Comparison of ENCODE assay signal across 17 mouse cellular contexts in genomic region chr2:120102450-120102849, GRCm38 (mm10). TPM values are rescaled to one million over a fixed set of nuclear protein-coding genes. Genes with fewer than 3 reads are reported as not detected.
DNase-seq lines count a peak whose midpoint lies in the region; ATAC-seq lines count a peak whose summit lies in the region.
"Had no signal": no experiment of that assay in that cellular context is flagged by ENCODE, and none has a peak within 500 bp of the region (broad histone marks: within the 10 kb centered on the region; RNA-seq: fewer than 3 reads in every experiment).

No protein-coding gene starts in this region.

- no peak for ATAC-seq in heart, embryonic 13.5 days (ENCODE audit: extremely low read depth, insufficient number of reproducible peaks, low FRiP score, low TSS enrichment)
- peak; percentile 24; the same call in 1 of the 2 replicates for ATAC-seq in limb, embryonic 13.5 days (ENCODE audit: low FRiP score, low read depth)
- no peak for ATAC-seq in intestine, embryonic 15.5 days
- peak; percentile 21; the same call in 1 of the 2 replicates for ATAC-seq in stomach, embryonic 16.5 days (ENCODE audit: insufficient read depth, low FRiP score)
- ATAC-seq: forebrain, embryonic 16.5 days had no signal

- no peak for DNase-seq in heart, adult 8-10 months (ENCODE audit: low spot score)
- DNase-seq in limb, embryonic 10.5 days (ENCODE audit: low spot score) = no peak
- no peak for DNase-seq in urinary bladder, adult 18-20 months (ENCODE audit: low spot score in 2 of 2)
- DNase-seq: B cell, adult 2 months; cerebellum, adult 8-10 months; right cerebral cortex, postnatal 14 days; thymus, postnatal 4 days had no signal

- no peaks in the 10 kb centered on the region for H3K9me3 ChIP-seq in heart, embryonic 13.5 days
- H3K9me3 ChIP-seq in limb, embryonic 13.5 days = no peaks in the 10 kb centered on the region
- no peaks in the 10 kb centered on the region for H3K9me3 ChIP-seq in limb, embryonic 10.5 days (replicated peaks)
- H3K9me3 ChIP-seq in intestine, embryonic 15.5 days = no peaks in the 10 kb centered on the region
- H3K9me3 ChIP-seq in stomach, embryonic 16.5 days (replicated peaks; ENCODE audit: control insufficient read depth, low read length) = no peaks in the 10 kb centered on the region
- H3K9me3 ChIP-seq: embryonic facial prominence, embryonic 12.5 days; hindbrain, embryonic 15.5 days; midbrain, embryonic 12.5 days; neural tube, embryonic 13.5 days had no signal

- H3K27me3 ChIP-seq in heart, embryonic 13.5 days (replicated peaks) = no peaks in the 10 kb centered on the region
- no peaks in the 10 kb centered on the region for H3K27me3 ChIP-seq in limb, embryonic 13.5 days
- no peaks in the 10 kb centered on the region for H3K27me3 ChIP-seq in limb, embryonic 10.5 days (ENCODE audit: low read depth, poor library complexity, severe bottlenecking)
- no peaks in the 10 kb centered on the region for H3K27me3 ChIP-seq in intestine, embryonic 15.5 days (replicated peaks)
- H3K27me3 ChIP-seq in stomach, embryonic 16.5 days (ENCODE audit: control insufficient read depth, insufficient read depth, low read length) = no peaks in the 10 kb centered on the region
- H3K27me3 ChIP-seq: embryonic facial prominence, embryonic 12.5 days; hindbrain, embryonic 15.5 days; midbrain, embryonic 12.5 days; neural tube, embryonic 13.5 days had no signal

- WGBS in heart, embryonic 13.5 days = 29% methylated on average over 2 of the region's 2 CpGs
- 32% methylated on average over 2 of the region's 2 CpGs for WGBS in limb, embryonic 13.5 days
- 69% methylated on average over 2 of the region's 2 CpGs for WGBS in limb, embryonic 10.5 days
- 30% methylated on average over 2 of the region's 2 CpGs for WGBS in intestine, embryonic 15.5 days
- 42% methylated on average over 2 of the region's 2 CpGs for whole genome bisulfite sequencing in stomach, embryonic 16.5 days

- no peak overlapping the region for H3K4me2 ChIP-seq in heart, embryonic 13.5 days
- H3K4me2 ChIP-seq in limb, embryonic 13.5 days (replicated peaks) = no peak overlapping the region
- H3K4me2 ChIP-seq in intestine, embryonic 15.5 days (replicated peaks) = no peak overlapping the region
- H3K4me2 ChIP-seq in stomach, embryonic 16.5 days (ENCODE audit: low read depth, low read length) = no peak overlapping the region
- H3K4me2 ChIP-seq: embryonic facial prominence, embryonic 12.5 days; hindbrain, embryonic 15.5 days; liver, embryonic 11.5 days; midbrain, embryonic 12.5 days; neural tube, embryonic 13.5 days had no signal

- 0 out of 2 replicates have a peak overlapping the region, but pooled peaks have one; percentile 5 for H3K9ac ChIP-seq in heart, embryonic 13.5 days
- H3K9ac ChIP-seq in limb, embryonic 13.5 days = no peak overlapping the region
- H3K9ac ChIP-seq in intestine, embryonic 15.5 days = no peak overlapping the region
- no peak overlapping the region for H3K9ac ChIP-seq in stomach, embryonic 16.5 days (ENCODE audit: low read length)
- H3K9ac ChIP-seq: embryonic facial prominence, embryonic 12.5 days; hindbrain, embryonic 15.5 days; midbrain, embryonic 12.5 days; neural tube, embryonic 13.5 days had no signal

- peak overlapping the region; percentile 97 for H3K27ac ChIP-seq in heart, embryonic 13.5 days (replicated peaks)
- H3K27ac ChIP-seq in limb, embryonic 13.5 days = no peak overlapping the region
- H3K27ac ChIP-seq in limb, embryonic 10.5 days = no peak overlapping the region
- H3K27ac ChIP-seq in intestine, embryonic 15.5 days = peak overlapping the region; percentile 32; the same call in 1 of the 2 replicates
- no peak overlapping the region for H3K27ac ChIP-seq in stomach, embryonic 16.5 days (ENCODE audit: low read length)
- H3K27ac ChIP-seq: embryonic facial prominence, embryonic 12.5 days; hindbrain, embryonic 15.5 days; midbrain, embryonic 12.5 days; neural tube, embryonic 13.5 days had no signal

- H3K36me3 ChIP-seq in heart, embryonic 13.5 days = peaks cover 37% of the 10 kb centered on the region
- no peaks in the 10 kb centered on the region for H3K36me3 ChIP-seq in limb, embryonic 13.5 days
- 0 out of 2 replicates have a peak, but pooled peaks cover 8% of the 10 kb centered on the region for H3K36me3 ChIP-seq in limb, embryonic 10.5 days
- no peaks in the 10 kb centered on the region for H3K36me3 ChIP-seq in intestine, embryonic 15.5 days
- no peaks in the 10 kb centered on the region for H3K36me3 ChIP-seq in stomach, embryonic 16.5 days (ENCODE audit: control insufficient read depth, insufficient read depth, low read length)
- H3K36me3 ChIP-seq: embryonic facial prominence, embryonic 12.5 days; hindbrain, embryonic 15.5 days; midbrain, embryonic 12.5 days; neural tube, embryonic 13.5 days had no signal

- peaks cover 87% of the 10 kb centered on the region for H3K4me1 ChIP-seq in heart, embryonic 13.5 days
- peaks cover 23% of the 10 kb centered on the region for H3K4me1 ChIP-seq in limb, embryonic 13.5 days
- H3K4me1 ChIP-seq in limb, embryonic 10.5 days = peaks cover 7% of the 10 kb centered on the region; the same call in 1 of the 2 replicates
- H3K4me1 ChIP-seq in intestine, embryonic 15.5 days (replicated peaks) = peaks cover 21% of the 10 kb centered on the region
- H3K4me1 ChIP-seq in stomach, embryonic 16.5 days (ENCODE audit: control insufficient read depth, insufficient read depth, low read length) = peaks cover 45% of the 10 kb centered on the region
- H3K4me1 ChIP-seq: hindbrain, embryonic 15.5 days; midbrain, embryonic 12.5 days; neural tube, embryonic 13.5 days had no signal

- no peak overlapping the region for H3K4me3 ChIP-seq in heart, embryonic 13.5 days
- H3K4me3 ChIP-seq in limb, embryonic 13.5 days = no peak overlapping the region
- H3K4me3 ChIP-seq in limb, embryonic 10.5 days = no peak overlapping the region
- H3K4me3 ChIP-seq in intestine, embryonic 15.5 days (replicated peaks) = no peak overlapping the region
- no peak overlapping the region for H3K4me3 ChIP-seq in stomach, embryonic 16.5 days (replicated peaks; ENCODE audit: low read length)
- H3K4me3 ChIP-seq: embryonic facial prominence, embryonic 12.5 days; hindbrain, embryonic 15.5 days; midbrain, embryonic 12.5 days; neural tube, embryonic 13.5 days had no signal

RNA-seq across cellular contexts. Expression of gene Ehd4, which starts 52.0 kb away (rescaled TPM):
- 164 and 183 TPM in 2 replicates for polyA plus RNA-seq in heart, embryonic 13.5 days (2015; fragmentation: Nextera tagmentation; extraction: Ambion mirVana)
- 100 to 1,000 TPM; 312 to 410 (median 362) TPM for total RNA-seq in heart, adult 8-10 months (2022)
- polyA plus RNA-seq in limb, embryonic 13.5 days (2015; fragmentation: Nextera tagmentation; extraction: Ambion mirVana) = 40.4 and 47.4 TPM in 2 replicates
- polyA plus RNA-seq in limb, embryonic 10.5 days (2016; fragmentation: Nextera tagmentation; extraction: Ambion mirVana) = 25.3 and 27.5 TPM in 2 replicates
- 50.0 and 50.1 TPM in 2 replicates for polyA plus RNA-seq in intestine, embryonic 15.5 days (2015; fragmentation: Nextera tagmentation; extraction: Ambion mirVana)
- 46.5 and 55.0 TPM in 2 replicates for polyA plus RNA-seq in stomach, embryonic 16.5 days (2015; fragmentation: Nextera tagmentation; extraction: Ambion mirVana)

Comparison
In these comparisons a context has a peak if more than half of its experiments do, and no peak if none do; other contexts are left out.
1. ATAC-seq: peak in limb, embryonic 13.5 days (single experiment) and stomach, embryonic 16.5 days (single experiment); none in heart, embryonic 13.5 days (single experiment) and intestine, embryonic 15.5 days (single experiment).
2. H3K27ac ChIP-seq: peak in heart, embryonic 13.5 days (single experiment) and intestine, embryonic 15.5 days (single experiment); none in limb, embryonic 13.5 days (single experiment), limb, embryonic 10.5 days (single experiment) and stomach, embryonic 16.5 days (single experiment).